Mouse (Mus musculus) liver, embryonic 15.5 days (tissue): ENCODE results near the gene Atad1. TPM values are rescaled to one million over a fixed set of nuclear protein-coding genes. Genes with fewer than 3 reads are reported as not detected.

Experiments
- ATAC-seq: fragments of 200-750 bp; cut with Nextera tagmentation; 2 replicates; pipeline ENCODE4 v1.8.0; 2017; ENCODE audit warnings: moderate number of reproducible peaks, mild to moderate bottlenecking, moderate library complexity; ENCODE audit not compliant: insufficient read depth
- H3K27ac ChIP-seq: fragments of 300-500 bp; sonication (generic); replicated peaks from 2 replicates; pipeline ENCODE4 v1.5.1; 2015; ENCODE audit warnings: mild to moderate bottlenecking, inconsistent platforms
- H3K27me3 ChIP-seq: fragments of 300-500 bp; sonication (generic); 2 replicates; pipeline ENCODE4 v1.6.1; 2015; ENCODE audit warnings: mild to moderate bottlenecking, inconsistent platforms
- H3K36me3 ChIP-seq: fragments of 300-500 bp; sonication (generic); replicated peaks from 2 replicates; pipeline ENCODE4 v1.6.1; 2015; ENCODE audit warnings: moderate library complexity, mild to moderate bottlenecking, inconsistent platforms
- H3K4me1 ChIP-seq: fragments of 300-500 bp; sonication (generic); replicated peaks from 2 replicates; pipeline ENCODE4 v1.6.1; 2015; ENCODE audit warnings: inconsistent platforms
- H3K4me2 ChIP-seq: fragments of 300-500 bp; sonication (generic); 2 replicates; pipeline ENCODE4 v1.6.1; 2015; ENCODE audit warnings: moderate library complexity, mild to moderate bottlenecking, inconsistent platforms
- H3K4me3 ChIP-seq: fragments of 300-500 bp; sonication (generic); replicated peaks from 2 replicates; pipeline ENCODE4 v1.5.1; 2015; ENCODE audit warnings: mild to moderate bottlenecking, inconsistent platforms
- H3K9ac ChIP-seq: fragments of 300-500 bp; sonication (generic); 2 replicates; pipeline ENCODE4 v1.6.1; 2015; ENCODE audit warnings: moderate library complexity, mild to moderate bottlenecking, inconsistent platforms
- H3K9me3 ChIP-seq: fragments of 300-500 bp; sonication (generic); replicated peaks from 2 replicates; pipeline ENCODE4 v1.6.1; 2016; ENCODE audit warnings: inconsistent platforms
- WGBS: fragments of 180-500 bp; shearing (Covaris S2); methylation state at CpG from one replicate; pipeline ENCODE4 v1.1.7; 2015; ENCODE audit warnings: mixed read lengths; ENCODE audit not compliant: insufficient replicate concordance; 5-methylcytosine and 5-hydroxymethylcytosine counted together
- polyA plus RNA-seq: library from polyadenylated mRNA; unstranded; fragments of >200 nt; fragmentation: Nextera tagmentation; extraction: Ambion mirVana; gene quantifications from 2 replicates; pipeline ENCODE4 v1.2.1, GENCODE M21; 2015

Gene Atad1
- polyA plus RNA-seq, 1 experiment from 2014 or later: 20.6 TPM

DNA sequence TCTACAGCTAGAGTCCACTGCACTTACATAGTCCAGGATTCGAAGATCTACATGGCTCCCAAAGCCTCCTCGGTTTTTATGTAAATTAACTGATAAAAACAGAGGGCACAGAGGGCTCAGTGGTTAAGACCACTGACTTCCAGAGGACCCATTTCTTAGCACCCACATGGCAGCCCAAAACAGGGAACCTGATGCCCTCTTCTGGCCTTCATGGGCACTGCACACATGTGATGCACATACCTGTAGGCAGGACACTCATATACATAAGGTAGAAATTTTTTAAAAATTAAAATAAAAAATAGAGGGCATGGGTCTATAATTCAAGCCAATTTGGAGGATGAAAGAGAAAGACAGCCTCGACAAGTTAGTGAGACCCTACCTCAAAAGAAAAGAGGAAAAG is 95.9 kb downstream of the Atad1 start:
- Histone ChIP-seq H3K27ac (no peak overlapping the region), H3K4me2 (no peak overlapping the region), H3K36me3 (peaks cover 11% of the 10 kb centered on the region; the same call in 1 of the 2 replicates), H3K4me1 (peaks cover 3% of the 10 kb centered on the region), H3K27me3 (no peaks in the 10 kb centered on the region), H3K9ac (no peak overlapping the region), H3K4me3 (no peak overlapping the region), H3K9me3 (no peaks in the 10 kb centered on the region)
- no peak for ATAC-seq
- 69% methylated on average over 3 of the region's 3 CpGs for WGBS

DNA sequence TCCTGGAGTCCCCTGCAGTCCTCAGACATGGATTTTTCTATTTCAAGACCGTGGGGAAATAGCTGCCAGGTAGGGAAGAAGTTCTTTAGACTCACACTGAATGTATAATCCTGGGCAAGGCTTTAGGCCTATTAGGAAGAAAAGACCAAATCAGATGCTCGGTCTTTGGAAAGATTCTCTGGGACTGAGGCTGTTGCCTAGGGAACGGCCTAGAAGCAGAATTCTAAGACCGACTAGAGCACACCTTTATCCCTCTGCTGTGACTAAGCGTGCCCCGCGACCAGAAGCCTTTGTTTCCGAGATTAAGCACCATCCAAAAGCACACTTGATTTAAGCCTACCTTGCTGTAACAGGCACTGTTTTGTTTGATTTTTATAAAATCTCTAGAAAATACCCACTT is 97.6 kb downstream of the Atad1 start:
- no peak overlapping the region for H3K4me2 ChIP-seq
- H3K27me3 ChIP-seq: no peaks in the 10 kb centered on the region
- no peak overlapping the region for H3K9ac ChIP-seq
- peaks cover 19% of the 10 kb centered on the region for H3K4me1 ChIP-seq
- H3K36me3 ChIP-seq: peaks cover 8% of the 10 kb centered on the region; the same call in 1 of the 2 replicates
- no peaks in the 10 kb centered on the region for H3K9me3 ChIP-seq
- no peak for ATAC-seq
- WGBS: 78% methylated on average over 8 of the region's 8 CpGs
- no peak overlapping the region for H3K27ac ChIP-seq
- no peak overlapping the region for H3K4me3 ChIP-seq

DNA sequence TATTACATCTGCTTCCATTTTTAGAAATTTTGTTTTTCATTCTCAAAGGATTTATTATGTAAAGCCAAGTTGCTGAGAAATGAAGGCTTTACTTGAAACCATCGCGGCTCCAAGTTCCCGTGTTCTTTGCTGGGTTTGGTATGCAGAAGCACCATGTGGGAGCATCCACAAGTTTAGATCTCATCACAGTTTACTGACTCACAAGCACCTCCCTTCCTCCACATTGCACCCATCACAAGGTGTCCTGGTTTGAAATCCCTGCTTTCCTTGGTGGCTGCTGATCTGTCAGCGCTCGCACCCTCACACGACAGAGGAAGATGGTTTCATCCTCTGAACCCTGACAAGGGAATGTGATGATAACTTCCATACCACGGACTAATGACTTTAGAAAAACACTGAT is 98.1 kb downstream of the Atad1 start:
- H3K27me3 ChIP-seq: no peaks in the 10 kb centered on the region
- no peak overlapping the region for H3K9ac ChIP-seq
- H3K4me2 ChIP-seq: no peak overlapping the region
- WGBS: 78% methylated on average over 7 of the region's 7 CpGs
- H3K4me3 ChIP-seq: no peak overlapping the region
- H3K36me3 ChIP-seq: peaks cover 8% of the 10 kb centered on the region; the same call in 1 of the 2 replicates
- H3K27ac ChIP-seq: no peak overlapping the region
- H3K9me3 ChIP-seq: no peaks in the 10 kb centered on the region
- H3K4me1 ChIP-seq: peaks cover 22% of the 10 kb centered on the region
- no peak for ATAC-seq

- Histone ChIP-seq H3K27me3 (no peaks in the 10 kb centered on the region), H3K9me3 (no peaks in the 10 kb centered on the region), H3K36me3 (peaks cover 4% of the 10 kb centered on the region; the same call in 1 of the 2 replicates), H3K9ac (no peak overlapping the region), H3K4me3 (no peak overlapping the region), H3K4me1 (peaks cover 22% of the 10 kb centered on the region), H3K27ac (0 out of 2 replicates have a peak overlapping the region, but pooled peaks have one; percentile 78), H3K4me2 (peak overlapping the region; percentile 46; the same call in 1 of the 2 replicates)
- 26% methylated on average over 13 of the region's 13 CpGs for WGBS
- no peak for ATAC-seq
These were observed 101.2 kb downstream of the Atad1 start for GRCm38 (mm10) chr19:32638276-32638903.

- 22% methylated on average over 16 of the region's 16 CpGs for WGBS
- no peak overlapping the region for H3K9ac ChIP-seq
- peak; percentile 84 for ATAC-seq
- H3K4me3 ChIP-seq: 0 out of 2 replicates have a peak overlapping the region, but pooled peaks have one; percentile 15
- peaks cover 22% of the 10 kb centered on the region for H3K4me1 ChIP-seq
- no peaks in the 10 kb centered on the region for H3K9me3 ChIP-seq
- H3K36me3 ChIP-seq: no peaks in the 10 kb centered on the region
- peak overlapping the region; percentile 46 for H3K4me2 ChIP-seq
- H3K27ac ChIP-seq: peak overlapping the region; percentile 78
- no peaks in the 10 kb centered on the region for H3K27me3 ChIP-seq
These were observed 102.0 kb downstream of the Atad1 start for GRCm38 (mm10) chr19:32637357-32638275.

DNA sequence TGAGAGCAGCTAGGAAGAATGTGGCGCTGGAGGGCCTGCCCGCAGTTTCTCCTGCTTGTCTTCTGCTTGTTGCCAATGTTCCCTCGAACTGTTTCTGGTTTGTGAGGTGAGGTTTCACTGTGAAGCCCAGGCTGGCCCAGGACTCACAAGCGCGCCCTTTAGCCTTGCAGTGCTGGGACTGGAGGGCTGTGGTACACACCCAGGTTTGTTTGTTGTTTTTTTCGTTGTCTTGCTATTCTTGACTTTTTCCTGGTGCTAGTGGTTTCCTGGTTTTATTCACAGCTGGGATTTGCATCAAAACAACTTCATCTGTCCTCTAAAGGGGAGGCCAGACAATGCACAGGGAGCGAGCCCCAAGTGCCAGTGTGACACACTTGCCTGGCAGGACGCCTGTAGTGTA is 104.7 kb downstream of the Atad1 start:
- H3K27ac ChIP-seq: no peak overlapping the region
- ATAC-seq: no peak
- H3K4me1 ChIP-seq: peaks cover 22% of the 10 kb centered on the region
- no peaks in the 10 kb centered on the region for H3K9me3 ChIP-seq
- H3K4me2 ChIP-seq: no peak overlapping the region
- no peak overlapping the region for H3K9ac ChIP-seq
- H3K27me3 ChIP-seq: no peaks in the 10 kb centered on the region
- H3K36me3 ChIP-seq: no peaks in the 10 kb centered on the region
- no peak overlapping the region for H3K4me3 ChIP-seq
- WGBS: 59% methylated on average over 8 of the region's 8 CpGs

DNA sequence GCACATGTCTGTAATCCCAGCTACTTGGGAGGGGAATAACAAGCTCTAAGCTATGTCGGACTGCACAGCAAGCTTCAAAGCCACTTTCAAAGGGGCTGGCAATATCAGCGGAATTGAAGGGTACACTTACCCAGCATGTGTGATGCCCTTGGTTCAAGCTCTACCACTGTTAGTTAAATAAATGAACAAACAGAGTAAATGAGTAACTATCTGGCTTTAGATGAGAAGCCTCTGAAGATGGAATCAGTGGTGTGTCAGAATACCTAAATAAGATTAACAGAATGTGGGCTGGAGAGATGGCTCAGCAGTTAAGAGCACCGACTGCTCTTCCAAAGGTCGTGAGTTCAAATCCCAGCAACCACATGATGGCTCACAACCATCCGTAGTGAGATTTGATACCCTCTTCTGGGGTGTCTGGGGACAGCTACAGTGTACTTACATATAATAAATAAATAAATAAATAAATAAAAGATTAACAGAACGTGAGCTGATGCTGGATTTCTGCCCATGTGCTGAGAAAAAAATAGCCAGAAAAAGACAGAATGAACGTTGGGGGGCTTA is 110.9 kb downstream of the Atad1 start:
- no peaks in the 10 kb centered on the region for H3K36me3 ChIP-seq
- no peak overlapping the region for H3K4me3 ChIP-seq
- H3K27ac ChIP-seq: no peak overlapping the region
- WGBS: 64% methylated on average over 7 of the region's 7 CpGs
- no peak overlapping the region for H3K9ac ChIP-seq
- no peak for ATAC-seq
- no peak overlapping the region for H3K4me2 ChIP-seq
- H3K9me3 ChIP-seq: no peaks in the 10 kb centered on the region
- H3K27me3 ChIP-seq: no peaks in the 10 kb centered on the region
- no peaks in the 10 kb centered on the region for H3K4me1 ChIP-seq

DNA sequence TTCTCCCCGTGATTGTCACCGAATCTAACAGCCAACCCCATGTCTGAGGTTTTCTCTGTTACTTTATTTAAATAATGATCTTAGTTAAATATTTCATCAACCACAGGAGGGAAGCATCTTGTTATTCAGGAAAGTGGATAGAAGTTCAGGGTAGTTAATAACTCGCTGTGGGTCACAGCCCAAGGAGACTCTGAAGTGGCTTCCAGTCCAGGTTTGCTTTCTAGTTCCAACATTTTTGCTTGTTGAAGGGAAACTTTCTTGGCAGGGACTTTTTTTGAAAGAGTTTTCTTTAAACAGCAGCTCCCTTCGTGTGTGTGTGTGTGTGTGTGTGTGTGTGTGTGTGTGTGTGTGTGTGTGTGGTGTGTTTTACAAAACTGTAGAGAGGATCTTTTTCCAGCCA is 112.0 kb downstream of the Atad1 start:
- H3K9me3 ChIP-seq: no peaks in the 10 kb centered on the region
- no peaks in the 10 kb centered on the region for H3K4me1 ChIP-seq
- peak overlapping the region; percentile 25; the same call in 1 of the 2 replicates for H3K4me2 ChIP-seq
- no peak overlapping the region for H3K9ac ChIP-seq
- peak overlapping the region; percentile 67 for H3K27ac ChIP-seq
- H3K4me3 ChIP-seq: no peak overlapping the region
- WGBS: 50% methylated on average over 4 of the region's 4 CpGs
- H3K27me3 ChIP-seq: no peaks in the 10 kb centered on the region
- ATAC-seq: no peak
- no peaks in the 10 kb centered on the region for H3K36me3 ChIP-seq

DNA sequence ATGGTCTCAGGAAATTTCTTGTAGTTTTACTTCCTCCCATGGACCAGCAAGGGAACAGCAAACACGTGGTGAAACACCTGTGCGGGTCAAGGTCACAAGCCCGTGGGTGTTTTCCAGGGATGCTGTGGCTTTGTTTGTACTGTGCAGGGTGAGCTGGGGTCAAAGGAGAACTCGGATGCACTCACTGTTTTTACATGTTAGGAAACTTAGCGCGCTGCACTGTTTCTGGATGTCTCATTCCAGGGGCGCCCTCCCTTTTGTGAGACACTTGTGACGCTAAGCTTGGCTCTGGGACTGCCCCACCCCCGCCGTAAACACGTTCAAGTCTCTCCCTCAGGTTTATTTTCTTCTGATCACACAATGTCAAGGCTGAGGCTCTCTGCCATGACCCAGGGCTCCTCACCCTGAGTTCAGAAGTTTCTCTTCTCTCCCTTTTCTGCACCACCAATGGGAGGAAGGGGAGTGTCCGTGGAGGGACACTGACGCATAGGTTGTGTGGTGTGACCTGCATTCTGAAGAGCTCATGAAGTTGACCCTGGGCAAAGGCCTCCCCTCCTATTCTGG is 112.7 kb downstream of the Atad1 start:
- Histone ChIP-seq H3K27ac (peak overlapping the region; percentile 67), H3K9ac (no peak overlapping the region)
- 55% methylated on average over 13 of the region's 13 CpGs for WGBS

GRCm38 (mm10) chr19:32622142-32622541 is 117.4 kb downstream of the Atad1 start:
- Histone ChIP-seq H3K27me3 (no peaks in the 10 kb centered on the region), H3K4me2 (no peak overlapping the region), H3K9ac (no peak overlapping the region), H3K4me1 (no peaks in the 10 kb centered on the region), H3K4me3 (no peak overlapping the region), H3K36me3 (no peaks in the 10 kb centered on the region), H3K9me3 (no peaks in the 10 kb centered on the region), H3K27ac (no peak overlapping the region)
- WGBS: 50% methylated on average over 3 of the region's 3 CpGs
- ATAC-seq: no peak

More for the DNA sequence above, 112.7 kb downstream of the Atad1 start:
- Histone ChIP-seq H3K27me3 (no peaks in the 10 kb centered on the region), H3K4me1 (no peaks in the 10 kb centered on the region), H3K4me3 (no peak overlapping the region), H3K9me3 (no peaks in the 10 kb centered on the region), H3K36me3 (no peaks in the 10 kb centered on the region), H3K4me2 (0 out of 2 replicates have a peak overlapping the region, but pooled peaks have one; percentile 25)
- peak; percentile 84 for ATAC-seq
